Mouse (Mus musculus) stomach, embryonic 14.5 days (tissue): ENCODE results near the gene Lhpp. TPM values are rescaled to one million over a fixed set of nuclear protein-coding genes. Genes with fewer than 3 reads are reported as not detected.

Experiments used
- ATAC-seq: fragments of 200-750 bp; cut with Nextera tagmentation; 2 replicates; pipeline ENCODE4 v1.8.0; 2017; ENCODE audit warnings: low read depth, moderate TSS enrichment; ENCODE audit not compliant: insufficient number of reproducible peaks, insufficient read depth, low FRiP score
- H3K27ac ChIP-seq: fragments of 300-500 bp; sonication (generic); 2 replicates; pipeline ENCODE4 v1.5.1; 2014; ENCODE audit warnings: mild to moderate bottlenecking, low read length, moderate library complexity, mixed read lengths
- H3K27me3 ChIP-seq: fragments of 300-500 bp; sonication (generic); 2 replicates; pipeline ENCODE4 v1.6.1; 2014; ENCODE audit warnings: low read length, control low read depth, mixed read lengths; ENCODE audit not compliant: control insufficient read depth, insufficient read depth
- H3K36me3 ChIP-seq: fragments of 300-500 bp; sonication (generic); 2 replicates; pipeline ENCODE4 v1.6.1; 2014; ENCODE audit warnings: mild to moderate bottlenecking, control low read depth, low read length, moderate library complexity, mixed read lengths; ENCODE audit not compliant: control insufficient read depth, insufficient read depth
- H3K4me1 ChIP-seq: fragments of 300-500 bp; sonication (generic); 2 replicates; pipeline ENCODE4 v1.6.1; 2014; ENCODE audit warnings: low read length, control low read depth, mixed read lengths; ENCODE audit not compliant: control insufficient read depth, insufficient read depth
- H3K4me2 ChIP-seq: fragments of 300-500 bp; sonication (generic); replicated peaks from 2 replicates; pipeline ENCODE4 v1.6.1; 2014; ENCODE audit warnings: low read depth, low read length, control low read depth
- H3K4me3 ChIP-seq: fragments of 300-500 bp; sonication (generic); 2 replicates; pipeline ENCODE4 v1.5.1; 2014; ENCODE audit warnings: low read depth, low read length, control low read depth
- H3K9ac ChIP-seq: fragments of 300-500 bp; sonication (generic); replicated peaks from 2 replicates; pipeline ENCODE4 v1.6.1; 2014; ENCODE audit warnings: low read depth, mild to moderate bottlenecking, control low read depth, low read length, moderate library complexity, mixed read lengths
- H3K9me3 ChIP-seq: fragments of 300-500 bp; sonication (generic); 2 replicates; pipeline ENCODE4 v1.6.1; 2016; ENCODE audit warnings: low read depth, low read length, control low read depth; ENCODE audit not compliant: control insufficient read depth
- WGBS: fragments of 180-500 bp; shearing (Covaris S2); extraction: QIAGEN DNeasy Blood & Tissue Kit; methylation state at CpG from one replicate; pipeline ENCODE4 v1.1.7; 2014; 5-methylcytosine and 5-hydroxymethylcytosine counted together
- polyA plus RNA-seq: library from polyadenylated mRNA; unstranded; fragments of >200 nt; fragmentation: Nextera tagmentation; extraction: Ambion mirVana; gene quantifications from 2 replicates; pipeline ENCODE4 v1.2.1, GENCODE M21; 2014

Lhpp gene
- polyA plus RNA-seq, 1 experiment from 2014 or later, result 19.2 TPM

DNA sequence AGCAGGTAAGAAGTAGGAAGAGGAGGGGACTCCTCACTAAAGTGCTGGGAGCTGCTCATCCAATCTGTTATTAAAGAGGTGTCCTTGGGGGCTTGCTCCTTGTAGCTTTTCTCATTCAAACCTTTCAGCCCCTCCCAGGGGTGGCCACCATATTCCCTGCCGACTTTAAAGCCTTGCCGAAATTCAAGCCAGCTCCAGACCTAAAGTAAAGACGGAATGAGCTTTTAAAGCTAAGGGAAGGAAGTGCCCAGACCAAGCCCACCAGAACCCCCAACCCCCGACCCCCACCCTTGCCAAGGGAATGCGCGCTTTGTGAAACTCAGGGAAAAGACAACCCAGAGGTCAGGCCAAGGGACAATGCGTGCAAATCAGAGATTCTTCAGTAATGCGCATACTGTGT lies 9.5 kb upstream of the Lhpp start:
- Histone ChIP-seq H3K9ac (no peak overlapping the region), H3K4me3 (no peak overlapping the region), H3K27me3 (peaks cover 63% of the 10 kb centered on the region), H3K4me2 (no peak overlapping the region), H3K27ac (no peak overlapping the region), H3K9me3 (no peaks in the 10 kb centered on the region), H3K4me1 (0 out of 2 replicates have a peak, but pooled peaks cover 13% of the 10 kb centered on the region), H3K36me3 (no peaks in the 10 kb centered on the region)
- WGBS, result 6% methylated on average over 8 of the region's 8 CpGs
- no peak for ATAC-seq

DNA sequence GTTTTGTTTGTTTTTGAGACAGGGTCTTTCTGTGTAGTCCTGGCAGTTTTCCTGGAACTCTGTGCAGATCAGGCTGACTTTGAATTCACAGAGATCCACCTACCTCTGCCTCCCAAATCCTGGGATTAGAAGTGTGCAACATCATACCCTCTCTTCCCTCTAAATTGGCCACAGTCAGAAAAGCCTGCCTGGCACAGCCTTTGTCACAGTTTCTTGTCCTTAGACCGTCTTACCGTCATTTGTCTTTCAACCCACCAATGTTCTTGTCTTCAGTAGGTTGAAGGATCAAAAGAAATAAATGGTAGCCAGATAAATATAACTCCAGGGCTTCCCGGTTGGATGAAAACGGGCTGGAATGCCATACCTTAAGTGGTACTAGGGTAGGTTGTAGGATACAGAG lies 5.7 kb upstream of the Lhpp start:
- Histone ChIP-seq H3K4me1 (0 out of 2 replicates have a peak, but pooled peaks cover 3% of the 10 kb centered on the region), H3K27me3 (peaks cover 27% of the 10 kb centered on the region), H3K4me3 (no peak overlapping the region), H3K9ac (no peak overlapping the region), H3K4me2 (no peak overlapping the region), H3K27ac (no peak overlapping the region), H3K36me3 (no peaks in the 10 kb centered on the region), H3K9me3 (no peaks in the 10 kb centered on the region)
- WGBS, result 93% methylated on average over 4 of the region's 4 CpGs
- no peak for ATAC-seq

DNA sequence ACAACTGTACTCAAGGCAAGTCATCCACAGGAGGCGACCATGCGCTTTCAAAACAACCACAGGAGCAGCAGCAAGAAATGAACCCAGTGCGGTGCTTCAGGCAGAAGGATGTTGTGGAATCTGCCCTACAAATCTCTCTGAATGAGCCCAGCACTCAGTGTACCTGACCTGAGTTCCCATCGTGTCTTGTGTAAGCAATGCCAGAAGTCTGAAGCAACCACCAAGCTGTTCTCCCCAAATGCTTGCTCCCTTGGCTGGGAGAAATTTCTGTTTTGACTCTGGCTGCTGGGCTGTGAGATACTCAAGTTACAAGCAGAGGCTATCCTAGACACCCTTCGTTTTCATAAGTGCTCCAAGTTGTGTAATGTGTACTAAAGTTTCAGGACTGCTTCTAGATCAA lies 4.7 kb upstream of the Lhpp start:
- H3K9ac ChIP-seq, result no peak overlapping the region
- no peak overlapping the region for H3K27ac ChIP-seq
- no peak for ATAC-seq
- 62% methylated on average over 5 of the region's 5 CpGs for WGBS
- no peaks in the 10 kb centered on the region for H3K4me1 ChIP-seq
- no peaks in the 10 kb centered on the region for H3K9me3 ChIP-seq
- no peak overlapping the region for H3K4me2 ChIP-seq
- peaks cover 18% of the 10 kb centered on the region for H3K27me3 ChIP-seq
- no peak overlapping the region for H3K4me3 ChIP-seq
- no peaks in the 10 kb centered on the region for H3K36me3 ChIP-seq

DNA sequence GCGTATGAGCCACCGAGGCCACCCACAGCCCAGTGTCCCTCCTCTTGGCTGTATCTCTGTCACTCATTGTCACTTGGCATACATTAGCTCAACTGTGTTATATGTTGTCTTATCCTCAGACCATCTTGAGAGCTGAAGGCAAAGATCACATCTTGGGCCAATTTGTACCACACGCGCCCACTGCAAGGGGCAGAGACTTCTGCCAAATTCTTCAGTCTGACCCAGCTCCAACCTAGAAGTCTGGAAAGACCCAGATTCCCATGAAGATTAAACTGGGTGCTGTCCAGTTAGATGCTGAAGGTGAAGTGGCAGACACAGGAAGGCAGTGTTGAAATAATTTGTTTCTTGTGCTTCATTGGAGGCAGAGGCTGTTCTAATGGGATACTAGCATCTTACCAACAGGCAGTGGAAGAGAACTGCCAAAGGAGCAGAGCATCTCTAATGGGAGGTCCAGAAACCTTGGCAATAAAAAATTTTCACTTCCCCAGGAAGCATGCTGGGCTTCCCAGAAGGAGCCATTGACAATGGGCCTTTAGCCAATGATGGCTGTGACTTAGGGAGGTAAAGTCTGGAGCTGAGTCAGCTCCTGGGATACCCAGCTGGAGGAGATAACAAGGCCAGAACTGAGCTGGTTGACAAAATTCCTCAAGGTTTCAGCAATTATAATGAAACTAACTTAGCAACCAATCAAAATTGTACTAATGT lies 2.0 kb upstream of the Lhpp start:
- Histone ChIP-seq H3K36me3 (no peaks in the 10 kb centered on the region), H3K9ac (no peak overlapping the region), H3K27me3 (no peaks in the 10 kb centered on the region), H3K4me1 (no peaks in the 10 kb centered on the region), H3K4me2 (no peak overlapping the region), H3K4me3 (no peak overlapping the region), H3K9me3 (no peaks in the 10 kb centered on the region), H3K27ac (no peak overlapping the region)
- 92% methylated on average over 4 of the region's 4 CpGs for WGBS
- ATAC-seq, result no peak

DNA sequence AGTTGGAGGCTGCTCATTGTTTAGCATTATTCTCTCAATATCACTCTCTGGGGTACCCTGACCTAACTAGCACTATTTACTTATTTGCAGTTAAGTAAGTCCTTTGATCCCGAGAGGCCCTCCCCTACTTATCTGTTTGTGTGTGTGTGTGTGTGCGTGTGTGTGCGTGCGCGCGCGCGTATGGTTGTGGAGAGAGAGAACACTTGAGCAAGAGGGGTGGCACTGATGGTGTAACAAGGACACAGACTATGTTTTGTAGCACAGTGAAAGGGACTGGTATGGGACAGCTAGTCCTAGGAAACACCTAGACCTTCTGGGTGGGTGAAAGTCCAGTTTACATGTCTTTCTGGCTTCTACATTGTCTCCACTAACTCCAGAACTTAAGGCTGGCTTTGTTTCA lies 1.1 kb downstream of the Lhpp start:
- H3K27ac ChIP-seq, result no peak overlapping the region
- H3K9ac ChIP-seq, result no peak overlapping the region
- ATAC-seq, result no peak
- no peak overlapping the region for H3K4me2 ChIP-seq
- H3K4me1 ChIP-seq, result no peaks in the 10 kb centered on the region
- no peaks in the 10 kb centered on the region for H3K9me3 ChIP-seq
- 95% methylated on average over 8 of the region's 8 CpGs for WGBS
- no peaks in the 10 kb centered on the region for H3K36me3 ChIP-seq
- no peaks in the 10 kb centered on the region for H3K27me3 ChIP-seq
- H3K4me3 ChIP-seq, result no peak overlapping the region

- Histone ChIP-seq H3K27me3 (no peaks in the 10 kb centered on the region), H3K4me1 (no peaks in the 10 kb centered on the region), H3K27ac (no peak overlapping the region), H3K4me3 (no peak overlapping the region), H3K4me2 (no peak overlapping the region), H3K9me3 (no peaks in the 10 kb centered on the region), H3K9ac (no peak overlapping the region), H3K36me3 (no peaks in the 10 kb centered on the region)
- WGBS, result 29% methylated on average over 3 of the region's 3 CpGs
- ATAC-seq, result no peak
Measured at GRCm38 (mm10) chr7:132615346-132615745, 4.9 kb downstream of the Lhpp start.

DNA sequence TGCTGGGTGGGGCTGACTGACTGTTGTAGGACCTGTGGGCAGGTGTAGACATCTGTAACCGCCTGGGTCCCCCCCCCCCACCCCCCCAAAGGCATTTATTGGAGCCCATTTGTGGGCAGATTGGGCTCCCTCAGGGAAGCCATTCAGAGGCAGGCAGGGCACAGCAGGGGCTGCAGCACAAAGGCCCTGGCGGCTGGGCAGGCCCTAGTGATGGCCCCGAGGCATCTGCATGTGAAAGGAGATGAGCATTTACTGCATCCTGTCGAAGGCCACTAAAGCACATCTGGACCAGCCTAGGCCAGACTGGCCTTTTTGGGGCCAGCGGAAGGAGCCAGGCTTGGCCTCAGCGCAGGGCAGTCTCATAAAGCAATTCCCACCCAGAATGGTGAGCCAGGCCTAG lies 6.0 kb downstream of the Lhpp start:
- Histone ChIP-seq H3K4me3 (no peak overlapping the region), H3K9me3 (no peaks in the 10 kb centered on the region), H3K27me3 (no peaks in the 10 kb centered on the region), H3K27ac (no peak overlapping the region), H3K4me2 (no peak overlapping the region), H3K9ac (no peak overlapping the region), H3K4me1 (no peaks in the 10 kb centered on the region), H3K36me3 (no peaks in the 10 kb centered on the region)
- no peak for ATAC-seq
- 47% methylated on average over 6 of the region's 6 CpGs for WGBS

DNA sequence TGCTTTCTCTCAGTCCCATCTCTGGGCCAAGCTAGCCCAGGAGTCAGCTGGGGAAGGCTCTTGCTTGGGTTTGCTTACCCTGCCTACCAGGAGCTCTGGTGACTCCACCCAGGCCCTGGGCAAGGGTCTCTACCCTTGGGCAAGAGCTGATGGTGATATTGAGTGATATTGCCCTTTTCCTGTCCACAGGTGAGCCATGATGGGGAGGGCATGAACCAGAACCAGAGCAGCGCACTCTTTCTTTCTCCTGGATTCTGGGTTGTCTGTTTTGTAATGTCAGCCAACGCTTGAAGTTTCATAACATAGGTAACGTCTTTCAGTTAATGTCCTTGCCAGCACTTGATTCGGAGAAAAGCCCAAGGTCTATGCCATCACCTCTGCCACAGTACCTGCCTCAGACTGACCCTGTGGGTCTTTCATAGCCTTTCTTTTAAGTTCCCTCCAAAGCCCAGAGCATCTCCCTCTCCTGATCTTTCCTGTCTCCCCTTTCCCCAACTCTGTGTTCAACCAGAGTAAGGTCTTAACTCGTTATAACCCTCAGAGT lies 6.7 kb downstream of the Lhpp start:
- WGBS, result 88% methylated on average over 5 of the region's 5 CpGs
- Histone ChIP-seq H3K9me3 (no peaks in the 10 kb centered on the region), H3K9ac (no peak overlapping the region), H3K27ac (no peak overlapping the region), H3K27me3 (no peaks in the 10 kb centered on the region), H3K4me2 (no peak overlapping the region), H3K4me1 (no peaks in the 10 kb centered on the region), H3K36me3 (no peaks in the 10 kb centered on the region), H3K4me3 (no peak overlapping the region)
- no peak for ATAC-seq

DNA sequence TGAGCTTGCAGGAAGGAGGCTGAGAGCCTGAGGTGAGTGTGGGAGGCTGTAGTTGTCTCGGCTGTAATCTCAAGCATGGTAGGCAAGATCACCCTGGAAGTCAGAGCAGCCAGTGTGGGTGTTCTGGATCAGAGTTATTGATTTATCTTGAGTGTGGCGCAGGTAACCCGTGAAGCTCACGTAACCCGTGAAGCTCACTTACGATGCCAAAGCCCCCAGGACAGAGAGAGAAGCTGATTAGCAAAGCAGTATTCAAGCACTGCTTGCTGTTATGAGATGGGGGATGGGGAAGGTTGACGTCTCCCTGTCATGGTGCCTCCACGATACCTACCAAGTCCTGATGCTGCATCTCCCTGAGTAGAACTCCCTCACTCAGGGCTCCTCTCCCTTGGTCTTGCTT lies 9.1 kb downstream of the Lhpp start:
- no peaks in the 10 kb centered on the region for H3K4me1 ChIP-seq
- H3K27me3 ChIP-seq, result no peaks in the 10 kb centered on the region
- no peak for ATAC-seq
- no peaks in the 10 kb centered on the region for H3K9me3 ChIP-seq
- no peak overlapping the region for H3K4me2 ChIP-seq
- no peak overlapping the region for H3K9ac ChIP-seq
- H3K36me3 ChIP-seq, result no peaks in the 10 kb centered on the region
- WGBS, result 89% methylated on average over 8 of the region's 8 CpGs
- no peak overlapping the region for H3K4me3 ChIP-seq
- H3K27ac ChIP-seq, result no peak overlapping the region
